Mouse (Mus musculus) lung, postnatal 36 days (tissue): ENCODE results near the gene Kctd12b.
"Not testable (repeated sequence)": the region's sequence is repeated elsewhere in the genome, so short reads cannot be mapped to it uniquely, and the experiment has no call there.

Experiments used
- DNase-seq: peaks from one replicate; pipeline ENCODE4 v3.0.0; 2022; ENCODE audit warnings: mixed read lengths

The Kctd12b gene

DNA sequence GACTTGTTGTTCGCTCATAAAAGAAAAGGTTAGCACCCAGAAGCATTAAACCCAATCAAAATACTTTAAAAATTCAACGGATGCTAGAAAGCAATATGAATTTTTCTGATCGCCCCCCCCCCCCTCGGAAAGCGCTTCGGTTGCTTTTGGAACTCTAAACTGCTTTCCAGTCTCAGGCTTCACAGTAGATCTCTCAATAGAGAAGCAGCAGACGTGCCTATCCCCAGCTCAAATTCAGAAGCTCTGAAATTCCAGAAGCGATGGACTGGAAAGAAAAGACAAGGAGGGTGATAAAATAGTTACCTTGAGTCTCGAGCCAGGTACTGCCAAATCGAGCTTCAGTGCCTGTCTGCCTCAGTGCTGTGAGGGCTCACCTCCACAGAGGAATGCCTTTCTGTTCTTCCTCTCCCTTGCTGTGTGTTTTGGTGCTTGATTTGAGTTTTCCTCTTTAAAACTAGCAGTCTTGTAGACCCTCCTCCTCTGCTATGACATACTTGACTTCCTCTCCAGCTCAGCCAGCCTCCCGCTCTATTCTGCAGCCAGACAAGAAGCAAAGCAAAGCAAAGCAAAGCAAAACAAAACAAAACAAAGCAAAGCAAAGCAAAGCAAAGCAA lies at the start of gene Kctd12b:
TSS of gene Kctd12b (minus strand) at position 610 of the 614 bp plus-strand sequence.
- peak; percentile 26 for DNase-seq

GRCm38 (mm10) chrX:153742493-153742892 lies 46.3 kb upstream of the Kctd12b start:
- no peak for DNase-seq

- peak; percentile 2 for DNase-seq
These were observed 39.5 kb upstream of the Kctd12b start for GRCm38 (mm10) chrX:153735697-153736096.

- peak; percentile 12 for DNase-seq
These were observed 28.2 kb upstream of the Kctd12b start for GRCm38 (mm10) chrX:153724400-153724799.

- peak; percentile 63 for DNase-seq
These were observed 27.1 kb upstream of the Kctd12b start, which contains the start of gene Nbdy for GRCm38 (mm10) chrX:153723110-153723916. Gene Nbdy (plus strand): TSS chrX:153723590.

- DNase-seq, result peak; percentile 21
These were observed 23.4 kb upstream of the Kctd12b start for GRCm38 (mm10) chrX:153719602-153720001.

GRCm38 (mm10) chrX:153716716-153717115 lies 20.5 kb upstream of the Kctd12b start:
- no peak for DNase-seq

- peak; percentile 27 for DNase-seq
These were observed 11.5 kb upstream of the Kctd12b start for GRCm38 (mm10) chrX:153707735-153708134.

DNA sequence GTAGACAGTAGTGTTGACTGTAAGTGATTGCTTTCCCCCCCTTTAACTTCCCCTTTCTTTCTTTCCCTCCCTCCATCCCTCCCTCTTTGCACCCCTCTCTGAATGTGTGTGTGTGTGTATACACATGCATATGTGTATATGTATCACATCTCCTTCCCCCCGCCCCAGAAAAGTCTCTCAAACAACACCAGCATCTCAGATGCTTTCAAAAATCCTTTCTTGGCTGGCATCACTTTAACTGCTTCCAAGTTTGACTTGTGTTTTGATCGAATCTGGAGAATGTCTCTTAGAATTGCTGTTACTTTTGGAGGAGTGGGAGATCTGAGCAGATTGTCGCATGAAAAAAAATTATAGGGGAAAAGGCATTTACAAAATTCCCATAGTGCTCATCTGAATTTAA lies 4.3 kb upstream of the Kctd12b start:
- no peak for DNase-seq

DNA sequence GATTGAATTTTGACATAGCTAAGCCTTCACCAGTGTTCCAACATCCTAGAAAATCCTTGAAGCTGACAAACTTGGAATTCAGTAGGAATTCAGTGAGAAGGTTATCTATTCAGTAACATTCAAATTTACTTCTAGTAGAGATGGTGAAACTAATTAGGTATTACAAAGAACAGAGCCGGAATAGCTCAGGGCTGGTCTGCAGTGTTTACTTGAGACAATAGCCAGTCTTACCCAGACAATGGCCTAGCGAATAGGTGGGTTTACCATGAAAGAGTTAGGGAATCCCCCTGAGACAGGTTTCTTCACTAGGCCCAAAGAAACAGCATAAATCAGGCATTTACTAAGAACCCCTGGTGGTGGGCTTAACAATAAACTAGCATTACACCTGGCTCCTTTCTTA lies 28.0 kb downstream of the Kctd12b start:
- not testable (repeated sequence) for DNase-seq

DNA sequence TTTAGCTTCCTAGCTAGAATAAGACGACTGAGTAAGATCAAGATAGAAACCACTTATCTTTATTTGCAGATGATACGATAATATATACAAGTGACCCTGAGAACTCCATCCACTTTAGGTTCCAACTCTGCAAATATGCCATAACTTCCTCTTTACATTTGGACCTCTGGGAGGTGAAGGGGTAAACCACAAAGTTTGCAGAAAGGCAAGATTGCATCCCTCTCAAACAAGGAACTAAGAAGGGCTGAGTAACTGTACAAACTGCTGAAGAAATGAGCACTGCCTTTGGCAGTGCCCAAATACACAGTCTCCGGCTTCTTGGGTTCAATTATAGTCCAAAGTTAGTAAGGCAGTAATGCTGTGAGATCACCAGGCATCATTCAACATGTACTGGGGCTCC lies 31.3 kb downstream of the Kctd12b start:
- peak; percentile 38 for DNase-seq

DNA sequence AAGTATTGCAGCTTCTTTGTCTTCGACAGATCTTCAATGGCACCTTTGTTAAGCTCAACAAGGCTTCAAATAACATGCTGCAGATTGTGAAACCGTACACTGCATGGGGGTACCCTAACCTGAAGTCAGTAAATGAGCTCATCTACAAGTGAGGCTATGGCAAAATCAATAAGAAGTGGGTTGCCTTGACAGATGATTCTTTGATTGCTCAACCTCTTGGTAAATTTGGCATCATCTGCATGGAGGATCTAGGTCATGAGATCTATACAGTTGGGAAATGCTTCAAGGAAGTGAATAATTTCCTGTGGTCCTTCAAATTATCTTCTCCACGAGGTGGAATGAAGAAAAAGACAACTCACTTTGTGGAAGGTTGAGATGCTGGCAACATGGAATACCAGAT lies 39.2 kb downstream of the Kctd12b start:
- DNase-seq, result peak; percentile 19

DNA sequence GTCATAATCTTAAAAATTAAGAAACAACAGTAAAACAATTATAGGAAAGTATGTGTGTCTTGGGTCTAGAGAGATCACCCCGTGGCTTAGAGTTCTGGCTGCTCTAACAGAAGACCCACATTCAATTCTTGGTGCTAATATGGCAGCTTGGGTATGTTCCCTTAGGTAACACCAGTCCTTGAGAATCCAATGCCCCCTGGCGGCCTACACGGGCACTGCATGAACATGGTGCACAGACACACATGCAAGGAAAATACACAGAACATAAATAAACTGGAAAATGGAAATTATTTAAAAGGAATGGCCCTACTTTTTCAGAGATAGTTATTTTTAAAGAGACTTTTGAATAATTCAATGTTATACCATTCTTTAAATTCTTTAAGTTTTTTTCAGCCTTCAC lies 55.6 kb downstream of the Kctd12b start:
- DNase-seq, result peak; percentile 35

DNA sequence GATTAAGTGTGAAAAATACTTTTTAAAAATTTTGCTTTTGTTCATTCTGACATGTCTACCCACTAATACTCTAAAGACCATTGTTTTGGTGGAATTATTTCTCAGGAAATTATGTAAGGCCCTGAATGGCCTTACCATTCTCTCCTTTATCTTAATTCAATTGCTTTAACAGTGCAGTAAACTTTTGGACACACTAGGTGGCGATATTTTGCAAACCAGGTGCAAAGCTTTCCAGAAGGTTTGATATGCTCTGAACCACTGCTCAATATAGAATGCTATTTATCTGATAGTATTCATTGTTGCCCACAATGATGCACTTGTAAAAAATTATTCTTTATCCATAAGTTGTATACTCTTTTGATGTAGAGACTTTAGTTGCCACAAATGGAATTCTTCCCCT lies 59.9 kb downstream of the Kctd12b start:
- DNase-seq, result peak; percentile 51
